Mouse (Mus musculus) spleen, adult 2 months (tissue): Measurements from ENCODE around the gene Gse1.

ENCODE experiments used
- CTCF ChIP-seq: fragments of 200-500 bp; IDR thresholded peaks from 2 replicates; pipeline ENCODE4 v1.5.1; 2011; ENCODE audit warnings: mild to moderate bottlenecking, inconsistent platforms; ENCODE audit not compliant: insufficient read depth, insufficient read length, insufficient replicate concordance; ENCODE audit errors: extremely low read depth
- POLR2A ChIP-seq: fragments of 200-500 bp; IDR thresholded peaks from 2 replicates; pipeline ENCODE4 v1.6.1; 2011; ENCODE audit warnings: low read depth, low read length, inconsistent platforms

GRCm38 (mm10) chr8:120298601-120299532, 70.6 kb downstream of the Gse1 start:
- TF ChIP-seq POLR2A = no peak
- no peak for TF ChIP-seq CTCF
